Mouse (Mus musculus) hindbrain, embryonic 16.5 days (tissue): ENCODE results near the gene Ash1l. TPM values are rescaled to one million over a fixed set of nuclear protein-coding genes. Genes with fewer than 3 reads are reported as not detected.
"Not testable (repeated sequence)": the region's sequence is repeated elsewhere in the genome, so short reads cannot be mapped to it uniquely, and the experiment has no call there.

ENCODE experiments used
- ATAC-seq: fragments of 200-750 bp; cut with Nextera tagmentation; 2 replicates; pipeline ENCODE4 v1.8.0; 2017; ENCODE audit warnings: moderate TSS enrichment, moderate library complexity
- H3K27ac ChIP-seq: fragments of 300-500 bp; sonication (generic); 2 replicates; pipeline ENCODE4 v1.5.1; 2014; ENCODE audit warnings: low read depth, mild to moderate bottlenecking, control low read depth, low read length, moderate library complexity
- H3K27me3 ChIP-seq: fragments of 300-500 bp; sonication (generic); replicated peaks from 2 replicates; pipeline ENCODE4 v1.6.1; 2014; ENCODE audit warnings: low read length; ENCODE audit not compliant: control insufficient read depth, insufficient read depth
- H3K36me3 ChIP-seq: fragments of 300-500 bp; sonication (generic); 2 replicates; pipeline ENCODE4 v1.6.1; 2014; ENCODE audit warnings: mild to moderate bottlenecking, low read length, moderate library complexity, mixed read lengths; ENCODE audit not compliant: control insufficient read depth, insufficient read depth
- H3K4me1 ChIP-seq: fragments of 300-500 bp; sonication (generic); 2 replicates; pipeline ENCODE4 v1.6.1; 2014; ENCODE audit warnings: low read depth, low read length; ENCODE audit not compliant: control insufficient read depth, insufficient read depth
- H3K4me2 ChIP-seq: fragments of 300-500 bp; sonication (generic); 2 replicates; pipeline ENCODE4 v1.6.1; 2014; ENCODE audit warnings: mild to moderate bottlenecking, low read length, control low read depth, moderate library complexity
- H3K4me3 ChIP-seq: fragments of 300-500 bp; sonication (generic); 2 replicates; pipeline ENCODE4 v1.5.1; 2014; ENCODE audit warnings: mild to moderate bottlenecking, low read length, control low read depth, moderate library complexity
- H3K9ac ChIP-seq: fragments of 300-500 bp; sonication (generic); 2 replicates; pipeline ENCODE4 v1.6.1; 2014; ENCODE audit warnings: low read depth, mild to moderate bottlenecking, control low read depth, low read length, moderate library complexity
- H3K9me3 ChIP-seq: fragments of 300-500 bp; sonication (generic); 2 replicates; pipeline ENCODE4 v1.6.1; 2014; ENCODE audit warnings: mild to moderate bottlenecking, low read length, moderate library complexity; ENCODE audit not compliant: control insufficient read depth
- WGBS: fragments of 180-500 bp; shearing (Covaris S2); extraction: QIAGEN DNeasy Blood & Tissue Kit; methylation state at CpG from one replicate; pipeline ENCODE4 v1.1.7; 2014; 5-methylcytosine and 5-hydroxymethylcytosine counted together
- polyA plus RNA-seq: library from polyadenylated mRNA; unstranded; fragments of >200 nt; fragmentation: Nextera tagmentation; extraction: Ambion mirVana; gene quantifications from 2 replicates; pipeline ENCODE4 v1.2.1, GENCODE M21; 2015

Gene Ash1l
- polyA plus RNA-seq, 1 experiment from 2014 or later, result 18.2 TPM

- Histone ChIP-seq H3K9ac (peak overlapping the region; percentile 94), H3K36me3 (no peaks in the 10 kb centered on the region), H3K4me1 (peaks cover 24% of the 10 kb centered on the region), H3K9me3 (no peaks in the 10 kb centered on the region), H3K27ac (peak overlapping the region; percentile 99), H3K4me2 (peak overlapping the region; percentile 80), H3K27me3 (no peaks in the 10 kb centered on the region), H3K4me3 (peak overlapping the region; percentile 82)
- under 1% methylated on average over 83 of the region's 92 CpGs for WGBS
- ATAC-seq, result peak; percentile 93
Observed at GRCm38 (mm10) chr3:88949786-88950575, 441 bp upstream of the Ash1l start.

- WGBS, result 0% methylated on average over 5 of the region's 5 CpGs
- ATAC-seq, result no peak
- no peaks in the 10 kb centered on the region for H3K27me3 ChIP-seq
- H3K9me3 ChIP-seq, result no peaks in the 10 kb centered on the region
- peaks cover 24% of the 10 kb centered on the region for H3K4me1 ChIP-seq
- no peaks in the 10 kb centered on the region for H3K36me3 ChIP-seq
- H3K27ac ChIP-seq, result peak overlapping the region; percentile 99
- peak overlapping the region; percentile 94 for H3K9ac ChIP-seq
- H3K4me2 ChIP-seq, result peak overlapping the region; percentile 78
- peak overlapping the region; percentile 82 for H3K4me3 ChIP-seq
Observed at GRCm38 (mm10) chr3:88951327-88951800, 942 bp downstream of the Ash1l start.

- no peak overlapping the region for H3K9ac ChIP-seq
- no peak overlapping the region for H3K4me3 ChIP-seq
- no peak for ATAC-seq
- WGBS, result 89% methylated on average over 4 of the region's 4 CpGs
- H3K36me3 ChIP-seq, result no peaks in the 10 kb centered on the region
- H3K27me3 ChIP-seq, result no peaks in the 10 kb centered on the region
- no peak overlapping the region for H3K4me2 ChIP-seq
- no peaks in the 10 kb centered on the region for H3K9me3 ChIP-seq
- H3K27ac ChIP-seq, result no peak overlapping the region
- peaks cover 23% of the 10 kb centered on the region for H3K4me1 ChIP-seq
Observed at GRCm38 (mm10) chr3:88953246-88953645, 2.8 kb downstream of the Ash1l start.

GRCm38 (mm10) chr3:88953736-88954135 is 3.3 kb downstream of the Ash1l start:
- no peak for ATAC-seq
- Histone ChIP-seq H3K4me1 (peaks cover 18% of the 10 kb centered on the region), H3K9me3 (no peaks in the 10 kb centered on the region), H3K4me3 (no peak overlapping the region), H3K27me3 (no peaks in the 10 kb centered on the region), H3K9ac (no peak overlapping the region), H3K27ac (no peak overlapping the region), H3K36me3 (no peaks in the 10 kb centered on the region), H3K4me2 (no peak overlapping the region)

- not testable (repeated sequence) for H3K9ac ChIP-seq, H3K27ac ChIP-seq, H3K4me3 ChIP-seq, ATAC-seq, H3K4me1 ChIP-seq, H3K4me2 ChIP-seq, H3K9me3 ChIP-seq, H3K27me3 ChIP-seq, H3K36me3 ChIP-seq
Observed at GRCm38 (mm10) chr3:88963211-88963610, 12.8 kb downstream of the Ash1l start.

GRCm38 (mm10) chr3:88975012-88975411 is 24.6 kb downstream of the Ash1l start:
- WGBS, result 62% methylated on average over 2 of the region's 2 CpGs
- ATAC-seq, result no peak
- no peak overlapping the region; the same call in 1 of the 2 replicates for H3K27ac ChIP-seq
- H3K4me2 ChIP-seq, result no peak overlapping the region
- no peak overlapping the region for H3K4me3 ChIP-seq
- no peaks in the 10 kb centered on the region for H3K27me3 ChIP-seq
- H3K4me1 ChIP-seq, result peaks cover 4% of the 10 kb centered on the region; the same call in 1 of the 2 replicates
- no peaks in the 10 kb centered on the region for H3K36me3 ChIP-seq
- H3K9me3 ChIP-seq, result no peaks in the 10 kb centered on the region
- no peak overlapping the region for H3K9ac ChIP-seq

- peak; percentile 72 for ATAC-seq
- H3K36me3 ChIP-seq, result peaks cover 16% of the 10 kb centered on the region
- H3K27ac ChIP-seq, result peak overlapping the region; percentile 51; the same call in 1 of the 2 replicates
- H3K4me1 ChIP-seq, result no peaks in the 10 kb centered on the region
- no peak overlapping the region for H3K9ac ChIP-seq
- H3K9me3 ChIP-seq, result no peaks in the 10 kb centered on the region
- WGBS, result 65% methylated on average over 8 of the region's 8 CpGs
- no peak overlapping the region for H3K4me3 ChIP-seq
- H3K4me2 ChIP-seq, result no peak overlapping the region
- no peaks in the 10 kb centered on the region for H3K27me3 ChIP-seq
Observed at GRCm38 (mm10) chr3:88981206-88982010, 31.0 kb downstream of the Ash1l start.

GRCm38 (mm10) chr3:88983921-88984381 is 33.5 kb downstream of the Ash1l start:
- Histone ChIP-seq H3K4me2 (no peak overlapping the region), H3K27ac (peak overlapping the region; percentile 66; the same call in 1 of the 2 replicates), H3K36me3 (peaks cover 16% of the 10 kb centered on the region), H3K4me3 (no peak overlapping the region), H3K27me3 (no peaks in the 10 kb centered on the region), H3K9me3 (no peaks in the 10 kb centered on the region), H3K9ac (no peak overlapping the region), H3K4me1 (no peaks in the 10 kb centered on the region)
- WGBS, result 20% methylated on average over 4 of the region's 4 CpGs
- peak; percentile 82 for ATAC-seq

- ATAC-seq, result no peak
- WGBS, result 86% methylated on average over 2 of the region's 2 CpGs
Observed at GRCm38 (mm10) chr3:88992793-88993192, 42.4 kb downstream of the Ash1l start.

More at GRCm38 (mm10) chr3:88992793-88993192, 42.4 kb downstream of the Ash1l start:
- Histone ChIP-seq H3K4me1 (no peaks in the 10 kb centered on the region), H3K4me3 (no peak overlapping the region), H3K27me3 (no peaks in the 10 kb centered on the region), H3K27ac (no peak overlapping the region), H3K36me3 (no peaks in the 10 kb centered on the region), H3K4me2 (no peak overlapping the region), H3K9me3 (no peaks in the 10 kb centered on the region), H3K9ac (no peak overlapping the region)
